Mouse (Mus musculus) ES-Bruce4 (cell line): ENCODE data around the gene Rps9. TPM values are rescaled to one million over a fixed set of nuclear protein-coding genes. Genes with fewer than 3 reads are reported as not detected.

ENCODE experiments used
- H3K27ac ChIP-seq: 2 replicates; pipeline ENCODE4 v1.5.1; 2012; ENCODE audit warnings: low read length, inconsistent platforms; ENCODE audit not compliant: insufficient read depth
- H3K27me3 ChIP-seq: 2 replicates; pipeline ENCODE4 v1.6.1; 2012; ENCODE audit warnings: mild to moderate bottlenecking, low read length, inconsistent platforms; ENCODE audit not compliant: control insufficient read depth, poor library complexity, insufficient read depth, severe bottlenecking
- H3K36me3 ChIP-seq: 2 replicates; pipeline ENCODE4 v1.6.1; 2012; ENCODE audit warnings: inconsistent platforms, mild to moderate bottlenecking, low read length, moderate library complexity; ENCODE audit not compliant: control insufficient read depth, poor library complexity, insufficient read depth, severe bottlenecking
- H3K4me1 ChIP-seq: one replicate; pipeline ENCODE4 v1.8.1; 2011; ENCODE audit warnings: low read length; ENCODE audit not compliant: control insufficient read depth, insufficient read depth
- H3K4me3 ChIP-seq: 2 replicates; pipeline ENCODE4 v1.5.1; 2011; ENCODE audit warnings: low read depth, mild to moderate bottlenecking, low read length
- H3K9ac ChIP-seq: 2 replicates; pipeline ENCODE4 v1.6.1; 2012; ENCODE audit warnings: low read depth, mild to moderate bottlenecking, inconsistent platforms; ENCODE audit not compliant: poor library complexity, severe bottlenecking
- H3K9me3 ChIP-seq: replicated peaks from 2 replicates; pipeline ENCODE4 v1.6.1; 2012; ENCODE audit warnings: mild to moderate bottlenecking, low read length, inconsistent platforms; ENCODE audit not compliant: control insufficient read depth, poor library complexity, insufficient read depth, severe bottlenecking
- CTCF ChIP-seq: IDR thresholded peaks from one replicate; pipeline ENCODE4 v1.8.1; 2011; ENCODE audit warnings: low read depth, low read length
- EP300 ChIP-seq: IDR thresholded peaks from 2 replicates; pipeline ENCODE4 v1.6.1; 2011; ENCODE audit warnings: low read depth, low read length; ENCODE audit not compliant: insufficient read depth
- POLR2A ChIP-seq: IDR thresholded peaks from one replicate; pipeline ENCODE4 v1.8.1; 2011; ENCODE audit warnings: low read length; ENCODE audit not compliant: insufficient read depth
- polyA plus RNA-seq: library from polyadenylated mRNA; stranded (reverse); fragments of >200 nt; gene quantifications from 2 replicates; pipeline ENCODE4 v1.2.4, GENCODE M21; 2011; ENCODE audit warnings: low read depth; ENCODE audit not compliant: missing spikeins, insufficient read depth, insufficient read length

Gene Rps9
- polyA plus RNA-seq, 1 experiment = 1,660 TPM

GRCm38 (mm10) chr7:3666921-3667391 lies 36.8 kb upstream of the Rps9 start:
- TF ChIP-seq EP300 = no peak
- TF ChIP-seq CTCF = no peak
- Histone ChIP-seq H3K4me1 (no peaks in the 10 kb centered on the region), H3K27me3 (no peaks in the 10 kb centered on the region), H3K9me3 (no peaks in the 10 kb centered on the region), H3K36me3 (peaks cover 14% of the 10 kb centered on the region), H3K4me3 (peak overlapping the region; percentile 47), H3K9ac (peak overlapping the region; percentile 8), H3K27ac (peak overlapping the region; percentile 75; the same call in 1 of the 2 replicates)

DNA sequence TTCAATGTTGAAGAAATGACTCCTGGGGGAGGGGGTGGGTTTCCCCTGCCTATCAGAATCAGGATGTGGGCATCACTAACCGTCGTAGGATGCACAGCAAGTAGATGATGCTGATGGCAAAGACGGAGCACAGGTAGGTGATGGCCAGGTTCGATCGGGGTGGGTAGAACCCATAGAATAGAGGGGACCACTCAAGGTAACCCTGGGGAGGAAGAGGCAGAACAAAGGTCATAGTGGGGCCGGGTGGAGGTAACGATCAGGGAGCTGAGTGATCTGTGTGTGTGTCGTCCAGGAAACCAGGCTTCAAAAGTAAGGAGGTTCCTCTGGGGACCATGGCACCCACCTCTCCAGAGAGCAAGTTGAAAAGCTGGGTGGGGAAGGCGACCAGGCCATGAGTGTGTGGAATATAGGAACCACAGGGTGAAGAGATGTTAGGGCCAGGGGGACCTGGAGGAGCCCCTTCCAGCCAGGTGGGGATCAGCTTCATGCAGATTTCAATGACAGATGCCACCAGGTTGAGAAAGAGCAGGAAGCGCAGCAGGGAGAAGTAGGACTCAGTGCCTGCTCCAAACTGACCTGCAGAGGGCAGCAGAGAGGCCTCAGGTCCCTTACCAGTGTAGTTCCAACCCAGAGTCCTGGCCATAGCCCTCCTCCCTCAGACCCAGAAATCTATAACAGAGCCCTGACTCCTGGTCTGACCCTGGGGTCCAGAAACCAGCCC lies 29.1 kb upstream of the Rps9 start:
- Histone ChIP-seq H3K9me3 (no peaks in the 10 kb centered on the region), H3K4me3 (no peak overlapping the region), H3K9ac (no peak overlapping the region), H3K4me1 (no peaks in the 10 kb centered on the region), H3K27me3 (no peaks in the 10 kb centered on the region), H3K36me3 (no peaks in the 10 kb centered on the region), H3K27ac (no peak overlapping the region)
- no peak for TF ChIP-seq POLR2A
- TF ChIP-seq CTCF = peak; percentile 97

GRCm38 (mm10) chr7:3675228-3675548 lies 28.6 kb upstream of the Rps9 start:
- TF ChIP-seq CTCF (no peak), EP300 (no peak), POLR2A (no peak)
- Histone ChIP-seq H3K9me3 (no peaks in the 10 kb centered on the region), H3K4me1 (no peaks in the 10 kb centered on the region), H3K36me3 (no peaks in the 10 kb centered on the region), H3K27me3 (no peaks in the 10 kb centered on the region), H3K4me3 (no peak overlapping the region), H3K27ac (no peak overlapping the region), H3K9ac (no peak overlapping the region)

DNA sequence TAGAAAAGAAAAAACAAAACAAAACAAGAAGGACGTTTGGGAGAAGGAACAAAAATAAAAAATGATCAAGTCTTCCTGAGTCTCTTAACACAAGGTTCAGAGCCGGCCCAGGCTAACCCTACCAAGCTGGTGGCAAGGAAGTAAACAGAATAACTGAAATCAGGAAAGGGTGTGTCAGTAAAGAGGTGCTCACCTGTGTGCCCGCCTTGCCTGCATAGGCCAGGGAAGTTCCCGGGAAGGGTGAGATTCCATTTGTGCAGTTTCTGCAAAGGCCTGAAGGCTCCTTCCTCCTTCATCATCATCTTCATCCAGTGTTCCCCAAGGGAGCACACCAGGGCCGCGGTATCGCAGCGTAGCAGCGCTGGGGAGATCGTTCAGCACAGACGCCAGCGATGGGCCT lies 27.4 kb upstream of the Rps9 start:
- no peak overlapping the region for H3K4me3 ChIP-seq
- no peak for TF ChIP-seq CTCF
- no peak for TF ChIP-seq EP300
- no peak for TF ChIP-seq POLR2A
- H3K27ac ChIP-seq = no peak overlapping the region
- no peaks in the 10 kb centered on the region for H3K27me3 ChIP-seq
- no peak overlapping the region for H3K9ac ChIP-seq
- H3K9me3 ChIP-seq = no peaks in the 10 kb centered on the region
- H3K36me3 ChIP-seq = no peaks in the 10 kb centered on the region
- no peaks in the 10 kb centered on the region for H3K4me1 ChIP-seq

DNA sequence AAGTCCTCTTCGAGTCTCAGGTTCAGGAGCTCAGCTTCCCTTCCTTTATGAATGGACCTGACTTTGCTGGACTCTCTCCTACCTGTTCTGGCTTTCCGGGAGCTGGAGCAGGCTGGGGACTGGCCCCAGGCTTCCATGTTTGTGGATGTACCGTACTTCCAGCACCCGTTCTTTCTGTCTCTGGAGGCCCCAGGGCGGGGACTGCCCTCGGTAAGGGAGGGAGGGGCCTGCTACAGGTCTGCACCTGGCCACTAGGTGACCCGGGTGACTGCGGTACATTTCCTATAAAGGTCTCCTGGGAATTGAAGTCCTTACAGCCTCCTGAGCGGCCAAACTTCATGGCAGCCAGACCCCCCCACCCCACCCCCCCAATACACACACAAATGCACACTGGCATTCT lies 26.5 kb upstream of the Rps9 start, which contains the start of gene Tmc4:
TSS of gene Tmc4 (minus strand) at position 212 of the 400 bp plus-strand sequence.
- Histone ChIP-seq H3K9ac (no peak within 1 kb of the TSS), H3K4me1 (no peaks in the 10 kb centered on the region), H3K36me3 (0 out of 2 replicates have a peak, but pooled peaks cover under 1% of the 10 kb centered on the region), H3K4me3 (peak within 1 kb of the TSS; percentile 16; the same call in 1 of the 2 replicates), H3K27ac (no peak within 1 kb of the TSS), H3K27me3 (no peaks in the 10 kb centered on the region), H3K9me3 (no peaks in the 10 kb centered on the region)
- TF ChIP-seq POLR2A = no peak
- no peak for TF ChIP-seq CTCF
- TF ChIP-seq EP300 = no peak

DNA sequence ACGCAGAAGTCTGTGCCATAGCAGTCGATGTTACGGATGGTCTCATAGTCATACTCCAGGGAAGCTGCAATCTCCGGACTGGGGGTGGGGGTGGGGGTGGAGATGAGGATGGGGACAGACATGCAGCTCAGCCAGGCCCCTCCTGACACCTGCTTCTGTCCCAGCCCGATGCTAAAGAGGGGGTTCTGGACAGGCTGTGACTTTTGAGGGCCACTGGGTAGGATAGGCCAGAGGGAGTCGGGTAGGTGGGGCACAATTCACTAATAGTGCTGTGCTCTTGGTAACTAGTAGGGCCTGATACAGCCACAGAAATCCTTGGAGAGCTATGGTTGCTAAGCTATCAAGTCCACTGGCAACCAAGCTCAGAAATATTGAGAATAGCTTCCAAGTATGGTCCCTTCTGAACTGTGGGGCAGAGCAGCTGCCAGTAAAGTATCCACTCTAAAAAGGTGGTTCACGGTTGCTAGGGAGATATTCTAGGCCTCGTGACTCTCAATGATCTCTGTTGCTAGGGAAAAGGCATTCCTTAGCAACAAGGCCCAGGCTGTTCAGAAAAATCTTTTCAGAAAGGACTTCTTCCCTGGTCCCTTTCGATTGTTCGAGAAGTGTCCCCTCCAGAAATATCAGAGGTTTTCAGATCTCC lies 19.8 kb upstream of the Rps9 start:
- Histone ChIP-seq H3K4me1 (peaks cover 2% of the 10 kb centered on the region), H3K27ac (no peak overlapping the region), H3K9ac (no peak overlapping the region), H3K36me3 (peaks cover 2% of the 10 kb centered on the region; the same call in 1 of the 2 replicates), H3K27me3 (no peaks in the 10 kb centered on the region), H3K4me3 (no peak overlapping the region), H3K9me3 (no peaks in the 10 kb centered on the region)
- TF ChIP-seq EP300 = no peak
- TF ChIP-seq CTCF = no peak
- no peak for TF ChIP-seq POLR2A
